Mouse (Mus musculus) kidney, adult 8-10 months (tissue): Measurements from ENCODE around the gene Vmn2r85.
A peak's percentile ranks its signal among the peaks of the same experiment; 100 is the strongest.
"Not testable (repeated sequence)": the region's sequence is repeated elsewhere in the genome, so short reads cannot be mapped to it uniquely, and the experiment has no call there.

Experiments
- DNase-seq, 2 experiments: peaks; one replicate each; pipeline ENCODE4 v3.0.0; 2022

Vmn2r85 gene

GRCm38 (mm10) chr10:130429603-130430002 is at the start of gene Vmn2r85:
Gene Vmn2r85, minus strand, starts transcription at chr10:130429703.
- not testable (repeated sequence) for DNase-seq

GRCm38 (mm10) chr10:130470311-130470760 is 40.8 kb upstream of the Vmn2r85 start:
- DNase-seq, result peak in 1 of 2 experiments; percentile 1

- DNase-seq, result not testable (repeated sequence)
Measured at GRCm38 (mm10) chr10:130455950-130456349, 26.4 kb upstream of the Vmn2r85 start, which contains the start of gene Vmn2r86. Gene Vmn2r86, minus strand, starts transcription at chr10:130456050.

- no peak for DNase-seq
Measured at GRCm38 (mm10) chr10:130444776-130445175, 15.3 kb upstream of the Vmn2r85 start.

GRCm38 (mm10) chr10:130434185-130434898 is 4.8 kb upstream of the Vmn2r85 start:
- not testable (repeated sequence) for DNase-seq

GRCm38 (mm10) chr10:130422368-130422767 is 7.1 kb downstream of the Vmn2r85 start:
- not testable (repeated sequence) for DNase-seq

- no peak for DNase-seq
Measured at GRCm38 (mm10) chr10:130420401-130420800, 9.1 kb downstream of the Vmn2r85 start.

- DNase-seq, result not testable (repeated sequence)
Measured at GRCm38 (mm10) chr10:130419954-130420353, 9.5 kb downstream of the Vmn2r85 start.

GRCm38 (mm10) chr10:130416352-130416751 is 13.2 kb downstream of the Vmn2r85 start:
- not testable (repeated sequence) for DNase-seq

- DNase-seq, result not testable (repeated sequence)
Measured at GRCm38 (mm10) chr10:130412167-130412698, 17.3 kb downstream of the Vmn2r85 start.

GRCm38 (mm10) chr10:130394232-130394631 is 35.3 kb downstream of the Vmn2r85 start, which contains the start of gene Vmn2r84:
Gene Vmn2r84, minus strand, starts transcription at chr10:130394332.
- no peak for DNase-seq

- no peak for DNase-seq
Measured at GRCm38 (mm10) chr10:130375145-130375544, 54.4 kb downstream of the Vmn2r85 start.

- DNase-seq, result no peak
Measured at GRCm38 (mm10) chr10:130372491-130373173, 56.9 kb downstream of the Vmn2r85 start.

GRCm38 (mm10) chr10:130371644-130372043 is 57.9 kb downstream of the Vmn2r85 start:
- no peak for DNase-seq

GRCm38 (mm10) chr10:130370005-130370682 is 59.4 kb downstream of the Vmn2r85 start:
- DNase-seq, result no peak

GRCm38 (mm10) chr10:130368384-130368783 is 61.1 kb downstream of the Vmn2r85 start:
- no peak for DNase-seq

- no peak for DNase-seq
Measured at GRCm38 (mm10) chr10:130364766-130365165, 64.7 kb downstream of the Vmn2r85 start.
